Mouse (Mus musculus) cerebral cortex, adult 2 months (tissue): ENCODE data around the gene Oard1.

Experiments used
- WGBS: fragments of 180-500 bp; shearing (Covaris S2); methylation state at CpG from one replicate; pipeline ENCODE4 v1.1.7; 2018; 5-methylcytosine and 5-hydroxymethylcytosine counted together

The Oard1 gene

DNA sequence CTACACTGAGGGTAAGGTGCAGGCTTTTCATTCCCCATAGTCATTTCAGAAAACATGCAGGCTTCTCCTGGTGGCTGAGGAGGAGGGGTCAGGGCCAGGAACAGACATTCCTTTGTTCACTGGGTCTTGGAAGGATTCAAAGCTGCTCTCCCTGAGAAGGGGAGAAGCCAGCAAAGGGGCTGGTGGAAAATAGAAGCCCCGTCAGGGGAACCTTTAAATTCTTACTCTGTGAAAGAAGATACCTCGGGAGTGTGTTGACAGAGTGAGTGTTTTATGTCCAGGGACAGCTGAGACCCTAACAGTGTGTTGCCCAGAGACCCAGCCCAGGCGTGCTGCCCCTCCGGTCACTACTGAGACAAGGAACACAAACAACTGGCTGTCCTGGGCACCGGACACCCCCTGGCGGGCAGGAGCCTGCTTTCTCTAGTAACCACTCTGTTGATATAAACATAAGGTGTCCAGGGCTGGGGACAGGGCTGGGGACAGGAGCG, 27.7 kb downstream of the Oard1 start:
- WGBS, result 49% methylated on average over 7 of the region's 7 CpGs

- 84% methylated on average over 7 of the region's 7 CpGs for WGBS
Observed at GRCm38 (mm10) chr17:48442745-48443457, 33.1 kb downstream of the Oard1 start.

DNA sequence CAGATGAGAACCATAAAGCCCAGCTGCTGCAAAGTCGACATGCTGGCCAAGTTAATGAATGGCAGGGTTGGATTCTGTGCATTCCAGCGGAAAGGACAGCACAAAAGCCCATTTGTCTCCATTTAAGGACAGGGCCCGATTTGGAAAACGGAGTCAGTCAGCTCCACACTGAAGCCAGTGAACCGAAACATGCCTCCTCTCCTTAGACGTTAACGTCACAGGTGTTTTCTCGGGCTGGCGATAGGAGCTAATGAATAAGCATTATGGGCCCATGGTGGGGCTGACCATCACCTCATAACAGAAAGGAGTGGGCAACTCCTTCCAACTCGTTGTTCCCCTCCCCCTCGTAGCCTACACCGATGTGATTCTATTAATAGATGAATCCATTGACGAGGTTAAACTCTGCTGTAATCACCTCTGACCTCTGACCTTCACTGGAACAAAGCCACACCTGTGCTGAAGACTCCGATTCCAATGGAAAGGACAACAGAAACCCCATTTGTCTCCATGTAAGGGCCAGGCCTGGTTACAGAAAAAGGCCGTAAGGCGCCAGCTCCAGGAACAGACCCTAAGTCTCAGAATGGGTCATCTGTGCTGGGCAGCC, 33.8 kb downstream of the Oard1 start:
- 71% methylated on average over 16 of the region's 16 CpGs for WGBS

DNA sequence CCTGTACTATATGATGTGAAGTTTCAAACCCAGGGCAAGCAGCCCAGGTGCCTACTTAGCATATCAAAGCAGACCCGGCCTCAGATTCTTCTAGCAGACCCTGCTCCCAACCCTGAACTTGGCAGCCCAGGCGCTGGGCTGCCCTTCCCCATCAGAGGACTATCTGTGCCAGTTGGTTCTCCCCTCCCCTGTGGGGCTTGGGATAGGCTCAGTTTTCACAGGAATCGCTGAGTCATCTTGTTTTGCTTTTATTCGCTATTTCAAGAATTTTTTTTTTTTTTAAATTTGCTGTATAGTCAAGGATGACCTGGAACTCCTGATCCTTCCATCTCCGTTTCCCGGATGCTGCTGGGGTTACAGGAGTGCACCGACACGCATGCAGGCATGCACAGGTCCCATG, 37.9 kb downstream of the Oard1 start:
- 63% methylated on average over 8 of the region's 8 CpGs for WGBS

DNA sequence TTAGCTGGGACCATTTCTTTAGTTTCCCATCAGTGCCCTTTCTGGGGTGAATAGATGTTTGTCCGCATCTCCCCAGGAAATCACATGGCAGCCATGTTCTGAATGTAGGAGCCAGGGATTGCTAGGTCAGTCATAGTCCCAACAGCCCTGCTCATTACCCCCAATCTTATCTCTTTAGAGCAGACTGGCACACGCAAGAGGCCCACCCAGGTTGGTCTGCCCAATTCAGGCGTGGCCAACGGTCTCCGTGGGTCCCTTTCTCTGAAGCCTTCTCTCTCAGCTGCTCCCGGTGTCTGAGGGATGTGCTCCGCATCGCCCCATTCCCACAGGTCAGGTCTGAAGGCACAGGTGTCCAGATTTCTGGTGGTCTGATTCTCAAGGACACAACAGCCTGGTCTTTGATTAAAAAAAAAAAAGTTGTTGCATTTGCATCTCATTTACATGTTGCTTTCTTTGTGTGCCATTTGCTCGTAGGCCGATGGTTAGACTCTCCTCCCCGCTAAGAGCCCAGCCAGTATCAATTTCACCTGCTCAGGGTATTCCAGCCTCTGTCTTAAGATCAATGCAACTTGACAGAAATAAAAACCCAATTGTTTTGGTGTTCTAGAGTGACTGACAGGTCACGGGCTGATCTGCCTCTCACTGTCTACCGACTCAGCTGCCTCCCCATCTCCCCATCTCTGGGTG, 41.0 kb downstream of the Oard1 start:
- WGBS, result 89% methylated on average over 13 of the region's 13 CpGs

- WGBS, result 83% methylated on average over 7 of the region's 7 CpGs
Observed at GRCm38 (mm10) chr17:48451353-48451675, 41.5 kb downstream of the Oard1 start, which contains the start of gene Tspo2. Tspo2 (minus strand) TSS chr17:48451522.

- WGBS, result 63% methylated on average over 9 of the region's 9 CpGs
Observed at GRCm38 (mm10) chr17:48451753-48452444, 42.1 kb downstream of the Oard1 start.

DNA sequence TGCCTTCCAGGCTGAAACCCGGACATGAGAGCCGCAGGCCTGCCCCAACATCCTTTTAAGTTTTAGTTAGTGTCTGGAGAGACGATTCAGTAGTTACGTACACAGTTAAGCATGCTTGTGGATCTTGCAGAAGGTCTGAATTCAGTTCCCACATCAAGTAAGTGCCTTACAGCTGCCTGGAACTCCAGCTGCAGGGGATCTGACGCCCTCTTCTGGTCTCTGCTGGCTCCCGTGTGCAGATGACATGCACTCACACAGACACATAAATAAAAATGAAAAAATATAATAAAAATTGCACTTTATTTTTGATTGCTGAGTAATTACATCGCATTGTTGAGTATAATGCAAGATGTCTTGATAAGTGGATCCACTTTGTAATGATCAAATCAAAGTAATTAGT, 43.7 kb downstream of the Oard1 start:
- 88% methylated on average over 7 of the region's 7 CpGs for WGBS

- 74% methylated on average over 7 of the region's 7 CpGs for WGBS
Observed at GRCm38 (mm10) chr17:48454190-48454589, 44.4 kb downstream of the Oard1 start.

- WGBS, result 77% methylated on average over 11 of the region's 11 CpGs
Observed at GRCm38 (mm10) chr17:48454688-48455087, 44.9 kb downstream of the Oard1 start, which contains the start of gene Unc5cl. Unc5cl (plus strand) TSS chr17:48454901.

DNA sequence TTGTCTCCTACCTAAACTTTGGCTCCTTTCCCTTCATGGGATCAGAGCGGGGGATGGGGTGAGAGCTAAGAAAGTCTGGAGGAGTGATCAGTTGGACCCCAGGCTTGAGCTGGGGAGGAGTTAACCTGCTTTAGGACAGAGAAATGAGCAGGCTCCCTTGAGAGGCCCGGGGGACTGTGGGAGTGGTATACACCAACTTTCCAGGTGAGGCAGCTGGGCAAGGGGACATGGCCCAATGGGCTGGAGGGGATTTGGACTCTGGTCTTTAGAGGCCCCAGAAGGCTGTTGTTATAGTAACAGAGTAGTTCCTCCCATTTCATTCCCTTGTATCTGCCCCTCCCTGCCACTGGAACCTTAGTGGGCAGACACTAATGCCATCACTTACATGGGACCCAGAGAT, 46.1 kb downstream of the Oard1 start:
- 95% methylated on average over 2 of the region's 2 CpGs for WGBS

DNA sequence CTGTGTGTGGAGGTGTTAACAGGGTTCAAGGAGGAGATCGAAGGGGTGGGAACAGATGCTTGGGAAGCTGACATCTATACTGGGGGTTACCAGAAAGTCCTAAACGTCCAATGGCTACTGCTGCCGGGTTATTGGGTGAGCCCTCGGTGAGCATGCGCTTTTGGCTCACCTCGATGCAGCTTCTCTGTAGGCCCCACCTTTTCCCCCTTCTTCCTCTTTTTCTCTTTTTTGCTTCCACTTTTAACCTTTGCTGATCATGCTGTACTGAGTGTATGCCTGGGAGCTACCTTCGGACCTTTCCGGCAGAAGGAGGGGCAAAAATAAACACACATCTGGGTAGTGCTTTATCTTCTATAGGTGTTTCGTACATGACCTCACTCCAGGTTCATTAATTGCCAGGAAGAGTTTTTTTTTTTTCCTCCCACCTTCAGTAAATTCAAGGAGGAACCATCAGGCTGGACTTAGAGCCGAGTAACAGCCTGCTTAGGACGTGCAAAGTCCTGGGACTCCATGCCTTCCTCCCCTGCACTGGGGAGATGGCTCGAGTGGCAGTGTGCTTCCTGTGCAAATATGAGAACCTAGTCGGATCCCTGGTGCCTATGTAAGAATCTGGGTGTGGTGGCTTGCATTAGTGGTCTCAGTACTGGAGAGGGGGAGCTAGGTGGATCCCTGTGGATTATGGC, 48.3 kb downstream of the Oard1 start:
- 89% methylated on average over 13 of the region's 13 CpGs for WGBS

DNA sequence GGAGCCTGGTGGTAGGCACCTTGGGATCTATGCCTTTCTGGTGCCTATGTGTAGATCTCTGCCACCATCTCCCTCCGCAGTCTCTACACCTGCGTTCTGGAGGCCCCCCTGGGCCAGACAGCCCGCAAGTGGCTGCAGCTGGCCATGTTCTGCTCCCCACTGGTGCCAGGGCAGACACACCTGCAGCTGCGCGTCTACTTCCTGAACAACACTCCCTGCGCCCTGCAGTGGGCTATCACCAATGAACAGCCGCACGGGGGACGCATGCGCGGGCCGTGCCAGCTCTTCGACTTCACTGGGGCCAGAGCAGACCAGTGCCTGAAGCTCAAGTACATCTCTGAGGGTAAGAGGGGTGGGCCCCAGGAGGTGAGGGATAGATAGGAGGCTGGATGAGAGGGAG, 52.3 kb downstream of the Oard1 start:
- 97% methylated on average over 13 of the region's 13 CpGs for WGBS

GRCm38 (mm10) chr17:48463391-48463790, 53.6 kb downstream of the Oard1 start:
- WGBS, result 90% methylated on average over 4 of the region's 4 CpGs
